Mouse (Mus musculus) midbrain, postnatal 0 days (tissue): ENCODE data around the gene Card9. TPM values are rescaled to one million over a fixed set of nuclear protein-coding genes. Genes with fewer than 3 reads are reported as not detected.

Experiments used
- ATAC-seq: fragments of 200-750 bp; cut with Nextera tagmentation; 2 replicates; pipeline ENCODE4 v1.8.0; 2017; ENCODE audit warnings: moderate number of reproducible peaks, mild to moderate bottlenecking, moderate TSS enrichment, moderate library complexity; ENCODE audit not compliant: low FRiP score
- DNase-seq: peaks from one replicate; pipeline ENCODE4 v3.0.0-alpha.2; 2015; ENCODE audit warnings: low spot score
- H3K27ac ChIP-seq: fragments of 300-500 bp; sonication (generic); 2 replicates; pipeline ENCODE4 v1.5.1; 2014; ENCODE audit warnings: low read depth, mild to moderate bottlenecking, low read length, mixed read lengths
- H3K27me3 ChIP-seq: fragments of 300-500 bp; sonication (generic); 2 replicates; pipeline ENCODE4 v1.6.1; 2014; ENCODE audit warnings: low read length, control low read depth, mixed read lengths; ENCODE audit not compliant: insufficient read depth
- H3K36me3 ChIP-seq: fragments of 300-500 bp; sonication (generic); 2 replicates; pipeline ENCODE4 v1.6.1; 2014; ENCODE audit warnings: low read length, control low read depth, mixed read lengths; ENCODE audit not compliant: insufficient read depth
- H3K4me1 ChIP-seq: fragments of 300-500 bp; sonication (generic); 2 replicates; pipeline ENCODE4 v1.6.1; 2014; ENCODE audit warnings: mild to moderate bottlenecking, control low read depth, antibody characterized with exemption, low read length, mixed read lengths; ENCODE audit not compliant: insufficient read depth
- H3K4me2 ChIP-seq: fragments of 300-500 bp; sonication (generic); 2 replicates; pipeline ENCODE4 v1.6.1; 2014; ENCODE audit warnings: low read depth, mild to moderate bottlenecking, low read length, mixed read lengths; ENCODE audit not compliant: poor library complexity, severe bottlenecking
- H3K4me3 ChIP-seq: fragments of 300-500 bp; sonication (generic); 2 replicates; pipeline ENCODE4 v1.5.1; 2014; ENCODE audit warnings: low read depth, mild to moderate bottlenecking, low read length, moderate library complexity
- H3K9ac ChIP-seq: fragments of 300-500 bp; sonication (generic); replicated peaks from 2 replicates; pipeline ENCODE4 v1.6.1; 2014; ENCODE audit warnings: mild to moderate bottlenecking, low read length, moderate library complexity, mixed read lengths; ENCODE audit not compliant: poor library complexity, severe bottlenecking
- H3K9me3 ChIP-seq: fragments of 300-500 bp; sonication (generic); 2 replicates; pipeline ENCODE4 v1.6.1; 2016; ENCODE audit warnings: low read length, control low read depth
- CTCF ChIP-seq: IDR thresholded peaks from 2 replicates; pipeline ENCODE4 v1.5.1; 2016; ENCODE audit warnings: antibody characterized with exemption, mild to moderate bottlenecking
- WGBS: fragments of 180-500 bp; shearing (Covaris S2); extraction: QIAGEN DNeasy Blood & Tissue Kit; methylation state at CpG from one replicate; pipeline ENCODE4 v1.1.7; 2014; 5-methylcytosine and 5-hydroxymethylcytosine counted together
- polyA plus RNA-seq: library from polyadenylated mRNA; unstranded; fragments of >200 nt; fragmentation: Nextera tagmentation; extraction: Ambion mirVana; gene quantifications from 2 replicates; pipeline ENCODE4 v1.2.1, GENCODE M21; 2015
- total RNA-seq: library from RNA; depleted of rRNA; stranded (reverse); fragments of >200 nt; gene quantifications from 2 replicates; pipeline ENCODE4 v1.2.3, GENCODE M21; 2014

Card9 gene
- total and polyA plus RNA-seq, 2 experiments from 2014 or later = 1.6 to 11.9 TPM

- no peak for DNase-seq
- H3K4me3 ChIP-seq = no peak overlapping the region
- no peaks in the 10 kb centered on the region for H3K27me3 ChIP-seq
- 90% methylated on average over 4 of the region's 4 CpGs for WGBS
- H3K4me1 ChIP-seq = peaks cover 9% of the 10 kb centered on the region; the same call in 1 of the 2 replicates
- no peak for TF ChIP-seq CTCF
- no peaks in the 10 kb centered on the region for H3K9me3 ChIP-seq
- no peak overlapping the region for H3K27ac ChIP-seq
- no peak overlapping the region for H3K9ac ChIP-seq
- peaks cover 57% of the 10 kb centered on the region for H3K36me3 ChIP-seq
- no peak overlapping the region for H3K4me2 ChIP-seq
- no peak for ATAC-seq
Measured at GRCm38 (mm10) chr2:26401023-26401422, 40.3 kb upstream of the Card9 start.

DNA sequence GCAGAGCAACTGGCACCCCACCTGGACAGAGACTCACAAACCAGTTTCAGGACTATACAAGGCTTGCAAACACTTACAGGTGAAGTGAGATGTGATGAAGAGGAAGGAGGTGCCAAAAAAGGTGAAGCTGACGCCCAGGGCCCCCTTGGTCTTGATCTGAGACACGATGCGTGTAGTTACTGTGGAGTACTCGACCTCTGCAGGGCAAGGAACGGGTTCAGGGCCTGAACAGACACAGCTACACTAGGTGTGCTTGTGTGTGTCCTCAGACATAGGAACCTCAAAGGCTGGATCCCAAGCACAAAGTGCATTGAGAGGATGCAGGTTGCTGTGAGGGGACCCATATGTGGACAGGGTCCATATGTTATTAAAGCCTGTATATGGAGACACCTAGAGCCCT, 39.6 kb upstream of the Card9 start:
- H3K4me2 ChIP-seq = no peak overlapping the region
- peaks cover 65% of the 10 kb centered on the region for H3K36me3 ChIP-seq
- DNase-seq (no peak), ATAC-seq (no peak)
- WGBS = 90% methylated on average over 5 of the region's 5 CpGs
- H3K27ac ChIP-seq = no peak overlapping the region
- no peaks in the 10 kb centered on the region for H3K27me3 ChIP-seq
- H3K9ac ChIP-seq = no peak overlapping the region
- TF ChIP-seq CTCF = no peak
- 0 out of 2 replicates have a peak, but pooled peaks cover 6% of the 10 kb centered on the region for H3K4me1 ChIP-seq
- H3K9me3 ChIP-seq = no peaks in the 10 kb centered on the region
- no peak overlapping the region for H3K4me3 ChIP-seq

- H3K36me3 ChIP-seq = peaks cover 71% of the 10 kb centered on the region
- 0 out of 2 replicates have a peak, but pooled peaks cover 1% of the 10 kb centered on the region for H3K4me1 ChIP-seq
- 81% methylated on average over 5 of the region's 5 CpGs for WGBS
- H3K9ac ChIP-seq = no peak overlapping the region
- no peak for ATAC-seq
- no peak overlapping the region for H3K27ac ChIP-seq
- no peak overlapping the region for H3K4me3 ChIP-seq
- no peak for TF ChIP-seq CTCF
- DNase-seq = no peak
- no peaks in the 10 kb centered on the region for H3K27me3 ChIP-seq
- H3K9me3 ChIP-seq = no peaks in the 10 kb centered on the region
- no peak overlapping the region for H3K4me2 ChIP-seq
Measured at GRCm38 (mm10) chr2:26399647-26400046, 38.9 kb upstream of the Card9 start.

DNA sequence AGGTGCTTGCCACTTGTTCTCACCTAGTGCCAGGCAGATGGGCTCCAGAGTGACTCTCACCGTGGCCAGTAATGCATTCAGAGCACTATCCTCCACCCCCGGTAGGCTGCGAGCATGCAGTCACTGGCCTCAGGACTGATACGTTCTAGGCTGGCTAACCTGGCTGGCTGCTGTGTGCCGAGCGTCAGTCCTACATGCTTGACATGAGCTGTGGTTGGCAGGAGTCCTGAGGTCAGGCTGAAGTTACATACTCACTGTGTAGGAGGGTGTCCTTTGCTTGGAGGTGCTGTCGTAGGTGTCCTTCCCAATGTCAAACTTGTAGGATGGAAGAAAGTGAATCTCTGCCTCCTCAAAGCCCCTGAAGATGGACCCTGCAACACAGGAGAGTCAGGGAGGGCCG, 38.3 kb upstream of the Card9 start:
- no peak for DNase-seq
- no peak overlapping the region for H3K4me2 ChIP-seq
- H3K4me1 ChIP-seq = no peaks in the 10 kb centered on the region
- peaks cover 77% of the 10 kb centered on the region for H3K36me3 ChIP-seq
- no peaks in the 10 kb centered on the region for H3K9me3 ChIP-seq
- no peak overlapping the region for H3K9ac ChIP-seq
- no peak for ATAC-seq
- H3K27ac ChIP-seq = no peak overlapping the region
- H3K4me3 ChIP-seq = no peak overlapping the region
- no peaks in the 10 kb centered on the region for H3K27me3 ChIP-seq
- TF ChIP-seq CTCF = no peak
- WGBS = 85% methylated on average over 8 of the region's 8 CpGs

DNA sequence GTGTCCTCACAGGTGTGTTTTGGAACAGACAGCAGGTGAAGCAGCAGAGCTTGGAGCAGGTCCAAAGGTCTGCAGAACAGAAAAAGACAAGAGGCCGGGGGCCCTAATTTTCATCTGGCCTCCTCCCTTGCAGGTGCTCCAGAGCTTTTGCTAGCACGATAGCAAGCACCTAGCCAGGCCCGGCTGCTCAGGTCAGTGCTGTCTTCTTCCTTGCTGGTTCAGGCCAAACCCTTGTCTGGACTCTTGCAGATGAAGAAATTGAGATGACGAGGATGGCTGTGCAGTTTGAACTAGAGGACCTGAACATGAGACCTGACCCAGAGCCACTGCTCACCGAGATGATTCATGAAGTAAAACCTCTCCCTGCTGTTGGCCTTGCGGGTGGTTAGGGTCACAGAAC, 30.9 kb upstream of the Card9 start:
- no peak for TF ChIP-seq CTCF
- no peak for ATAC-seq
- no peak overlapping the region for H3K9ac ChIP-seq
- H3K4me1 ChIP-seq = peaks cover 3% of the 10 kb centered on the region; the same call in 1 of the 2 replicates
- no peak overlapping the region for H3K4me2 ChIP-seq
- H3K27ac ChIP-seq = no peak overlapping the region
- DNase-seq = no peak
- H3K9me3 ChIP-seq = no peaks in the 10 kb centered on the region
- 93% methylated on average over 6 of the region's 6 CpGs for WGBS
- H3K27me3 ChIP-seq = no peaks in the 10 kb centered on the region
- H3K4me3 ChIP-seq = no peak overlapping the region
- peaks cover 68% of the 10 kb centered on the region for H3K36me3 ChIP-seq

GRCm38 (mm10) chr2:26390954-26391353, 30.2 kb upstream of the Card9 start:
- ATAC-seq (no peak), DNase-seq (no peak)
- Histone ChIP-seq H3K36me3 (peaks cover 68% of the 10 kb centered on the region), H3K9ac (no peak overlapping the region), H3K4me3 (no peak overlapping the region), H3K9me3 (no peaks in the 10 kb centered on the region), H3K27ac (no peak overlapping the region), H3K4me1 (peaks cover 3% of the 10 kb centered on the region; the same call in 1 of the 2 replicates), H3K27me3 (no peaks in the 10 kb centered on the region), H3K4me2 (no peak overlapping the region; the same call in 1 of the 2 replicates)
- WGBS = 84% methylated on average over 3 of the region's 3 CpGs
- no peak for TF ChIP-seq CTCF
